Comparison of ENCODE assay signal across 20 mouse cellular contexts in the genomic region with DNA sequence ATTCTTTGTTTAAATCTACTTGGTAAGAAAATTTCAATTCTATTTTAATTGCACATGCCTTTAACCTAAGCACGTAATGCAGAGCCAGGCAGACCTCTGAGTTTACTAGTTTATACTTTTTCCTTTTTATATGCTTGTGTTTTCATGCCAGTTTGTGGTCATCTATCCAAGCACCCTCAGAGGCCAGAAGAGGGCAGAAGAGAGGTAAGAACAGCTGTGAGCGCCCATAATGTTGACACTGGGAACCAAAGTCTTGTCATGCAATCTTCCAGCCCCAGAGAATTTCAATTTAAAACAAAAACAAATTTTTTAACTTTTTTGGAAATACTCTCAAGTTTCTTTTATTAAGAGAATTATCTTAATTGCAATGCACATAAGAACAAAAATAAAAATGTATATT.
DNase-seq lines count a peak whose midpoint lies in the region; ATAC-seq lines count a peak whose summit lies in the region.
"Had no signal": no experiment of that assay in that cellular context is flagged by ENCODE, and none has a peak within 500 bp of the region (broad histone marks: within the 10 kb centered on the region; RNA-seq: fewer than 3 reads in every experiment).

No protein-coding gene starts in this region.

- no peaks in the 10 kb centered on the region for H3K9me3 ChIP-seq in embryonic facial prominence, embryonic 11.5 days (replicated peaks; ENCODE audit: control insufficient read depth, low read length)
- H3K9me3 ChIP-seq in embryonic facial prominence, embryonic 10.5 days: no peaks in the 10 kb centered on the region
- H3K9me3 ChIP-seq in liver, embryonic 11.5 days (ENCODE audit: control insufficient read depth, low read length): no peaks in the 10 kb centered on the region
- H3K9me3 ChIP-seq in forebrain, embryonic 11.5 days (ENCODE audit: control insufficient read depth, low read length): no peaks in the 10 kb centered on the region
- H3K9me3 ChIP-seq: embryonic facial prominence, embryonic 15.5 days; forebrain, embryonic 10.5 days; hindbrain, embryonic 15.5 days; limb, embryonic 15.5 days; midbrain, embryonic 13.5 days had no signal

- H3K4me1 ChIP-seq in embryonic facial prominence, embryonic 11.5 days (ENCODE audit: control insufficient read depth, insufficient read depth, low read length): no peaks in the 10 kb centered on the region
- no peaks in the 10 kb centered on the region for H3K4me1 ChIP-seq in embryonic facial prominence, embryonic 10.5 days
- no peaks in the 10 kb centered on the region for H3K4me1 ChIP-seq in liver, embryonic 11.5 days (replicated peaks; ENCODE audit: control insufficient read depth, insufficient read depth, low read length)
- no peaks in the 10 kb centered on the region for H3K4me1 ChIP-seq in forebrain, embryonic 11.5 days (replicated peaks; ENCODE audit: control insufficient read depth, insufficient read depth, low read length)
- H3K4me1 ChIP-seq: embryonic facial prominence, embryonic 15.5 days; forebrain, embryonic 10.5 days; hindbrain, embryonic 15.5 days; limb, embryonic 15.5 days; midbrain, embryonic 13.5 days had no signal

- H3K9ac ChIP-seq in embryonic facial prominence, embryonic 11.5 days (replicated peaks; ENCODE audit: low read length): no peak overlapping the region
- H3K9ac ChIP-seq in liver, embryonic 11.5 days (ENCODE audit: low read depth, low read length): no peak overlapping the region
- H3K9ac ChIP-seq in forebrain, embryonic 11.5 days (ENCODE audit: low read length): no peak overlapping the region
- H3K9ac ChIP-seq: embryonic facial prominence, embryonic 15.5 days; hindbrain, embryonic 15.5 days; limb, embryonic 15.5 days; midbrain, embryonic 13.5 days had no signal

- H3K27ac ChIP-seq in embryonic facial prominence, embryonic 11.5 days (replicated peaks; ENCODE audit: low read depth, low read length): no peak overlapping the region
- no peak overlapping the region for H3K27ac ChIP-seq in embryonic facial prominence, embryonic 10.5 days (replicated peaks)
- no peak overlapping the region for H3K27ac ChIP-seq in liver, embryonic 11.5 days (ENCODE audit: low read depth, low read length)
- no peak overlapping the region for H3K27ac ChIP-seq in forebrain, embryonic 11.5 days (ENCODE audit: low read depth, low read length)
- H3K27ac ChIP-seq: embryonic facial prominence, embryonic 15.5 days; forebrain, embryonic 10.5 days; hindbrain, embryonic 15.5 days; limb, embryonic 15.5 days; midbrain, embryonic 13.5 days had no signal

- no peaks in the 10 kb centered on the region for H3K36me3 ChIP-seq in embryonic facial prominence, embryonic 11.5 days (replicated peaks; ENCODE audit: control insufficient read depth, insufficient read depth, low read depth, low read length)
- peaks cover 15% of the 10 kb centered on the region for H3K36me3 ChIP-seq in embryonic facial prominence, embryonic 10.5 days (replicated peaks)
- H3K36me3 ChIP-seq in liver, embryonic 11.5 days (ENCODE audit: control insufficient read depth, insufficient read depth, low read length): no peaks in the 10 kb centered on the region
- H3K36me3 ChIP-seq in forebrain, embryonic 11.5 days (ENCODE audit: control insufficient read depth, insufficient read depth, low read length): no peaks in the 10 kb centered on the region

- no peak overlapping the region for H3K4me3 ChIP-seq in embryonic facial prominence, embryonic 11.5 days (ENCODE audit: low read depth, low read length)
- H3K4me3 ChIP-seq in embryonic facial prominence, embryonic 10.5 days: no peak overlapping the region
- no peak overlapping the region for H3K4me3 ChIP-seq in liver, embryonic 11.5 days (ENCODE audit: low read depth, low read length)
- H3K4me3 ChIP-seq in forebrain, embryonic 11.5 days (ENCODE audit: low read depth, low read length): no peak overlapping the region
- H3K4me3 ChIP-seq: embryonic facial prominence, embryonic 15.5 days; forebrain, embryonic 10.5 days; hindbrain, embryonic 15.5 days; limb, embryonic 15.5 days; midbrain, embryonic 13.5 days had no signal

- H3K4me2 ChIP-seq in embryonic facial prominence, embryonic 11.5 days (ENCODE audit: low read depth, low read length): no peak overlapping the region
- no peak overlapping the region for H3K4me2 ChIP-seq in liver, embryonic 11.5 days
- H3K4me2 ChIP-seq in forebrain, embryonic 11.5 days (ENCODE audit: low read depth, low read length, severe bottlenecking): no peak overlapping the region
- H3K4me2 ChIP-seq: embryonic facial prominence, embryonic 15.5 days; heart, embryonic 11.5 days; hindbrain, embryonic 15.5 days; limb, embryonic 15.5 days; midbrain, embryonic 13.5 days had no signal

- H3K27me3 ChIP-seq in embryonic facial prominence, embryonic 11.5 days (ENCODE audit: control insufficient read depth, insufficient read depth, low read length): no peaks in the 10 kb centered on the region
- H3K27me3 ChIP-seq in embryonic facial prominence, embryonic 10.5 days (replicated peaks; ENCODE audit: low read depth, poor library complexity, severe bottlenecking): no peaks in the 10 kb centered on the region
- no peaks in the 10 kb centered on the region for H3K27me3 ChIP-seq in liver, embryonic 11.5 days (replicated peaks; ENCODE audit: control insufficient read depth, insufficient read depth, low read length)
- H3K27me3 ChIP-seq in forebrain, embryonic 11.5 days (ENCODE audit: control insufficient read depth, insufficient read depth, low read length): no peaks in the 10 kb centered on the region
- H3K27me3 ChIP-seq: embryonic facial prominence, embryonic 15.5 days; hindbrain, embryonic 15.5 days; limb, embryonic 15.5 days; midbrain, embryonic 13.5 days had no signal

- no peak for ATAC-seq in embryonic facial prominence, embryonic 11.5 days (replicated peaks; ENCODE audit: insufficient number of reproducible peaks, low FRiP score, low TSS enrichment, low read depth)
- peak; percentile 63; the same call in 1 of the 2 replicates for ATAC-seq in liver, embryonic 11.5 days (replicated peaks; ENCODE audit: low FRiP score)
- ATAC-seq in megakaryocyte-erythroid progenitor cell, adult 5-6 weeks (replicated peaks; ENCODE audit: low FRiP score, low TSS enrichment, poor library complexity, severe bottlenecking): peak; percentile 71; the same call in 1 of the 2 replicates
- ATAC-seq in forebrain, embryonic 11.5 days (replicated peaks; ENCODE audit: low FRiP score): no peak
- ATAC-seq: activated CD4-positive, CD25-positive, alpha-beta regulatory T cell, adult 4 months; midbrain, embryonic 13.5 days had no signal

- 88% methylated on average over 2 of the region's 2 CpGs for WGBS in embryonic facial prominence, embryonic 11.5 days
- 85% methylated on average over 2 of the region's 2 CpGs for WGBS in embryonic facial prominence, embryonic 10.5 days
- 84% methylated on average over 2 of the region's 2 CpGs for WGBS in liver, embryonic 11.5 days
- WGBS in forebrain, embryonic 11.5 days: 81% methylated on average over 2 of the region's 2 CpGs

- peak; percentile 7 for DNase-seq in embryonic facial prominence, embryonic 11.5 days (ENCODE audit: low spot score)
- DNase-seq in embryonic facial prominence, embryonic 10.5 days (ENCODE audit: low spot score): no peak
- DNase-seq in liver, embryonic 11.5 days (ENCODE audit: low spot score): no peak
- DNase-seq in liver (no peak), R1 (ENCODE audit: low read depth, low spot score) (peak; percentile 33)
- DNase-seq in forebrain, embryonic 11.5 days (ENCODE audit: low spot score): no peak
- no peak for DNase-seq in spleen, postnatal 10 days (ENCODE audit: low spot score in 2 of 2)
- DNase-seq: adrenal gland, postnatal 25 days; cerebellum, adult 8-10 months; kidney, adult 9 months; layer of hippocampus, postnatal 36 days; lung, postnatal 4 days had no signal

Comparison
In these comparisons a context has a peak if more than half of its experiments do, and no peak if none do; other contexts are left out.
1. DNase-seq: peak in embryonic facial prominence, embryonic 11.5 days (single experiment) and R1 (single experiment); none in embryonic facial prominence, embryonic 10.5 days (single experiment), liver, embryonic 11.5 days (single experiment), liver (single experiment), forebrain, embryonic 11.5 days (single experiment) and spleen, postnatal 10 days (0 of 2).
2. ATAC-seq: peak in liver, embryonic 11.5 days (single experiment) and megakaryocyte-erythroid progenitor cell, adult 5-6 weeks (single experiment); none in embryonic facial prominence, embryonic 11.5 days (single experiment) and forebrain, embryonic 11.5 days (single experiment).